Mouse (Mus musculus): ENCODE data around the gene Tmem131l.

Tmem131l gene

GRCm38 (mm10) chr3:83859595-83859994, 180.4 kb downstream of the Tmem131l start:
- DNase-seq (ENCODE audit: low spot score) = no peak

DNA sequence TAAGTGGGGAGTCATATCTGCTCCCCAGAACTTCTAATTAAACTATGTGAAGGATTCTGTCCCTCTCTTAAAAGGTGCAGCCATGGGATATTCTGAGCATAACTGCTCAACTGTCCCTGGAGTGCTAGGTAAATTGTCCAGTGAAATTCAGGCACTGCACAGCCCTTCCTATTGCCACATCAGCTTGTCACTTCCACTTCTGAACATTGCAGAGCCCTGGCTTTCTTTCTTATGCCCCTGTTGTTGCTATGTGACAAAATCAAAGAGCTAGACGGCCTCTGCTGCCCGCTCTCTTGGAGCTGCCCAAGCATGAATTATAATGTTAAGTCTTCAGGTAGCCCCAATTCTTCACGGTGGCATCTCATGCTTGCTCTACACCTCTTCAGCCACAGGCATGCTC, 180.9 kb downstream of the Tmem131l start:
- no peak for DNase-seq (ENCODE audit: low spot score)

- DNase-seq (ENCODE audit: low spot score) = no peak
Measured at GRCm38 (mm10) chr3:83857621-83858020, 182.4 kb downstream of the Tmem131l start.

GRCm38 (mm10) chr3:83855643-83856042, 184.3 kb downstream of the Tmem131l start:
- DNase-seq (ENCODE audit: low spot score) = no peak

DNA sequence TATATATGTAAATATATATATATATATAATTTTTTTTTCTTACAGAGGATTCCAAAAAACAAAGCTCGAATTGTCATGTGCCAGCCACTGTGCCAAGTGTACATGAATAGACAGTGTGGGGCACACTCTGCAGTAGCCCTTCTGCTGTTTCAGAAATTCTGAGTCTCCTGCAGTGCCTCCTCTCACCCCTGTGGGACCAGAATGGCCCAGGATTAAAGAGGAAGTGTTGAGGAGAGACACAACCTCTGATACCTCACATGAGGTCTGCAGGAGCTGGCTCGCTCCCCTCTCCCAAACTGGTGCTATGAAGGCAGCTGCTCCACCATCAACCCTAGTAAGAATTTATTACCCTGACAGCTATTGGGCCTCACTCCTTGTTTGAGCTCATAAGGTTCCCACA, 190.6 kb downstream of the Tmem131l start:
- DNase-seq (ENCODE audit: low spot score) = no peak

Data from T-cell, adult 2 months (primary cell).